Mouse (Mus musculus) hindbrain, embryonic 11.5 days (tissue): ENCODE measurements at regions not wholly inside any gene's neighbourhood (a gene's known extent, or its start where the extent isn't known, plus 50 kb on each side); places are given as distances from the start of the nearest gene placed in this dataset.

Experiments
- ATAC-seq: fragments of 200-750 bp; cut with Nextera tagmentation; 2 replicates; pipeline ENCODE4 v1.8.0; 2017; ENCODE audit warnings: mild to moderate bottlenecking, moderate TSS enrichment, moderate library complexity; ENCODE audit not compliant: low FRiP score
- DNase-seq: peaks from one replicate; pipeline ENCODE4 v3.0.0-alpha.2; 2015; ENCODE audit warnings: low spot score
- H3K27ac ChIP-seq: fragments of 300-500 bp; sonication (generic); 2 replicates; pipeline ENCODE4 v1.5.1; 2014; ENCODE audit warnings: mild to moderate bottlenecking, low read depth, low read length
- H3K27me3 ChIP-seq: fragments of 300-500 bp; sonication (generic); 2 replicates; pipeline ENCODE4 v1.6.1; 2014; ENCODE audit warnings: mild to moderate bottlenecking, low read length, moderate library complexity, mixed read lengths; ENCODE audit not compliant: control insufficient read depth, insufficient read depth
- H3K36me3 ChIP-seq: fragments of 300-500 bp; sonication (generic); 2 replicates; pipeline ENCODE4 v1.6.1; 2014; ENCODE audit warnings: mild to moderate bottlenecking, low read length, moderate library complexity, mixed read lengths; ENCODE audit not compliant: control insufficient read depth, insufficient read depth
- H3K4me1 ChIP-seq: fragments of 300-500 bp; sonication (generic); replicated peaks from 2 replicates; pipeline ENCODE4 v1.6.1; 2014; ENCODE audit warnings: low read length, mixed read lengths; ENCODE audit not compliant: control insufficient read depth, insufficient read depth
- H3K4me2 ChIP-seq: fragments of 300-500 bp; sonication (generic); replicated peaks from 2 replicates; pipeline ENCODE4 v1.6.1; 2014; ENCODE audit warnings: mild to moderate bottlenecking, low read depth, low read length
- H3K4me3 ChIP-seq: fragments of 300-500 bp; sonication (generic); 2 replicates; pipeline ENCODE4 v1.5.1; 2014; ENCODE audit warnings: low read depth, low read length
- H3K9ac ChIP-seq: fragments of 300-500 bp; sonication (generic); 2 replicates; pipeline ENCODE4 v1.6.1; 2014; ENCODE audit warnings: low read depth, low read length
- H3K9me3 ChIP-seq: fragments of 300-500 bp; sonication (generic); 2 replicates; pipeline ENCODE4 v1.6.1; 2016; ENCODE audit warnings: low read length; ENCODE audit not compliant: control insufficient read depth
- WGBS: fragments of 180-500 bp; shearing (Covaris S2); extraction: QIAGEN DNeasy Blood & Tissue Kit; methylation state at CpG from one replicate; pipeline ENCODE4 v1.1.7; 2014; 5-methylcytosine and 5-hydroxymethylcytosine counted together

- Histone ChIP-seq H3K9me3 (no peaks in the 10 kb centered on the region), H3K4me2 (no peak overlapping the region), H3K36me3 (no peaks in the 10 kb centered on the region), H3K27me3 (no peaks in the 10 kb centered on the region), H3K27ac (peak overlapping the region; percentile 80), H3K4me3 (no peak overlapping the region), H3K9ac (0 out of 2 replicates have a peak overlapping the region, but pooled peaks have one; percentile 38), H3K4me1 (no peaks in the 10 kb centered on the region; the same call in 1 of the 2 replicates)
- ATAC-seq (peak; percentile 29), DNase-seq (peak; percentile 48)
- WGBS, result 7% methylated on average over 8 of the region's 8 CpGs
Measured at GRCm38 (mm10) chr5:64648492-64648891, 154.7 kb upstream of the Klf3 start.

- no peak overlapping the region for H3K9ac ChIP-seq
- DNase-seq, result no peak
- no peaks in the 10 kb centered on the region for H3K9me3 ChIP-seq
- WGBS, result 73% methylated on average over 3 of the region's 3 CpGs
- no peaks in the 10 kb centered on the region for H3K36me3 ChIP-seq
- ATAC-seq, result no peak
- H3K27me3 ChIP-seq, result no peaks in the 10 kb centered on the region
- no peak overlapping the region for H3K4me3 ChIP-seq
- H3K4me1 ChIP-seq, result no peaks in the 10 kb centered on the region; the same call in 1 of the 2 replicates
- no peak overlapping the region for H3K27ac ChIP-seq
- no peak overlapping the region for H3K4me2 ChIP-seq
Measured at GRCm38 (mm10) chr5:64651407-64651806, 151.8 kb upstream of the Klf3 start.

- ATAC-seq, result no peak
Measured at GRCm38 (mm10) chr5:64653764-64654163, 149.4 kb upstream of the Klf3 start.

DNA sequence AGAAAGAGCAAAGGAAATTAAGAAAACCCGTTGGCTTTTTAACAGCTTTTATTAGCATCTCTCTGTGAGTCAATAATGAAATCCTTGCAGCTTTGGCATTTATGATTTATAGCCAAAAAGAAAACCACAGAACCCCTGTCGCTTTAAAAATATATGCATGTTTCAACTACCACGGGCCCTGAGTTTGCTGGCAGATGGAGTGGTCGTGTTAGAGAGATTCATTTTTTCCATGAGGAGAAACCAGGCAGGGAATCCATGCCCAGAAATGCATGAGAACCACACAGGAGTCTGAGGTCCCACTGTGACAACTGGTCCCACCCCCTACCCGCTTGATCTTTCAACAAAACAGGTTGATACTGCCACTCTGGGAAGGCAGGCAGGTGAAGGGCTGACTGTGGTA lies 147.9 kb upstream of the Klf3 start:
- WGBS, result 81% methylated on average over 5 of the region's 5 CpGs
- H3K27me3 ChIP-seq, result no peaks in the 10 kb centered on the region
- ATAC-seq, result no peak

More at GRCm38 (mm10) chr5:64653764-64654163, 149.4 kb upstream of the Klf3 start:
- H3K4me3 ChIP-seq, result no peak overlapping the region
- H3K9me3 ChIP-seq, result no peaks in the 10 kb centered on the region
- no peaks in the 10 kb centered on the region for H3K27me3 ChIP-seq
- 90% methylated on average over 5 of the region's 5 CpGs for WGBS
- DNase-seq, result no peak
- H3K36me3 ChIP-seq, result no peaks in the 10 kb centered on the region
- H3K27ac ChIP-seq, result no peak overlapping the region
- no peak overlapping the region for H3K9ac ChIP-seq
- H3K4me2 ChIP-seq, result no peak overlapping the region
- H3K4me1 ChIP-seq, result no peaks in the 10 kb centered on the region; the same call in 1 of the 2 replicates

DNA sequence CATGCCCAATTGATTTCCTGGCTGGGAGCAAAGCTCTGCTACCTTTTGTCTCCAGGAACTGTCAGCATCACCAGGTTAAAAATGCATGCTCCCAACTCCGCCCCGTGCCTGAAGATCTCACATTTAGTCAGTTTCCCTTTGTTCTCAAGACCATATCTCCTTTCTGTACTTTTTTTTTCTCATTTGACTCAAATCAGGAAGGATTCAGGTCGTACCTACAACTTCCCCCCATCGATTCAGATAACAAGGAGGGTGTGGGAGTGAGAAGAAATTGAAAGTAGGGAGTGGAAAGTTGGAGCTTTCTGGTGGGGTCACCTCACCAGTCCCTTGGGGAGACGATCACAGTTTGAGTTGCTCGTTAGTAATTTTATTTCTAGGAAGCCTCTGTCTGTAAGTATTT lies 141.2 kb upstream of the Klf3 start:
- no peak overlapping the region for H3K9ac ChIP-seq
- ATAC-seq, result no peak
- H3K36me3 ChIP-seq, result no peaks in the 10 kb centered on the region
- 40% methylated on average over 6 of the region's 6 CpGs for WGBS
- H3K4me2 ChIP-seq, result no peak overlapping the region
- no peaks in the 10 kb centered on the region for H3K27me3 ChIP-seq
- no peak for DNase-seq
- no peaks in the 10 kb centered on the region for H3K9me3 ChIP-seq
- H3K4me3 ChIP-seq, result no peak overlapping the region
- H3K27ac ChIP-seq, result no peak overlapping the region
- no peaks in the 10 kb centered on the region for H3K4me1 ChIP-seq

More for the DNA sequence above, 147.9 kb upstream of the Klf3 start:
- H3K9me3 ChIP-seq, result no peaks in the 10 kb centered on the region
- H3K36me3 ChIP-seq, result no peaks in the 10 kb centered on the region
- H3K4me3 ChIP-seq, result no peak overlapping the region
- no peak overlapping the region for H3K4me2 ChIP-seq
- no peak for DNase-seq
- no peaks in the 10 kb centered on the region for H3K4me1 ChIP-seq
- H3K9ac ChIP-seq, result no peak overlapping the region
- no peak overlapping the region for H3K27ac ChIP-seq

DNA sequence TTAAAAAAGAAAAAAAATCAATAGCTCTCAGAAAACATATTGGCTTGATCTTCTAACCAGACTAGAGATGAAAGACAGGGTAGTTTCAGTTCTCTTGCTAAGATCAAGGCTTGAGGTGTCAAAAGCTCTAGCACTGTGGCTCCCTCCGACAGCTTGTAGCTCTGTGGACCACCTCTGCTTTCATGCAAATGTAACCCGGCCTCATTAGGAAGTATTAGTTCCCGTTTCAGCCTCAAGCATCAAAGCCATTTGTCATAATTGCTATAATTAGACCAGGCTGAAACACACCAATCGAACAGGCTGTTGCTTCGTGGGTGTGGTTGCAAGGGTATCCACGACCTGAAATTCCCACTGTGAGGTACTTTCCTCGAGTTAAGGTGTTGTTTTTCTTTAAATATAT lies 140.7 kb upstream of the Klf3 start:
- WGBS, result 61% methylated on average over 7 of the region's 7 CpGs
- ATAC-seq (no peak), DNase-seq (no peak)
- Histone ChIP-seq H3K9me3 (no peaks in the 10 kb centered on the region), H3K27ac (no peak overlapping the region), H3K27me3 (no peaks in the 10 kb centered on the region), H3K9ac (no peak overlapping the region), H3K36me3 (no peaks in the 10 kb centered on the region), H3K4me2 (no peak overlapping the region), H3K4me1 (no peaks in the 10 kb centered on the region), H3K4me3 (no peak overlapping the region)

- WGBS, result 81% methylated on average over 1 of the region's 1 CpGs
- no peaks in the 10 kb centered on the region for H3K4me1 ChIP-seq
- H3K4me3 ChIP-seq, result no peak overlapping the region
- no peaks in the 10 kb centered on the region for H3K36me3 ChIP-seq
- ATAC-seq (no peak), DNase-seq (no peak)
- no peaks in the 10 kb centered on the region for H3K9me3 ChIP-seq
- no peak overlapping the region for H3K27ac ChIP-seq
- no peaks in the 10 kb centered on the region for H3K27me3 ChIP-seq
- H3K4me2 ChIP-seq, result no peak overlapping the region
- H3K9ac ChIP-seq, result no peak overlapping the region
Measured at GRCm38 (mm10) chr5:64663766-64664165, 139.4 kb upstream of the Klf3 start.

DNA sequence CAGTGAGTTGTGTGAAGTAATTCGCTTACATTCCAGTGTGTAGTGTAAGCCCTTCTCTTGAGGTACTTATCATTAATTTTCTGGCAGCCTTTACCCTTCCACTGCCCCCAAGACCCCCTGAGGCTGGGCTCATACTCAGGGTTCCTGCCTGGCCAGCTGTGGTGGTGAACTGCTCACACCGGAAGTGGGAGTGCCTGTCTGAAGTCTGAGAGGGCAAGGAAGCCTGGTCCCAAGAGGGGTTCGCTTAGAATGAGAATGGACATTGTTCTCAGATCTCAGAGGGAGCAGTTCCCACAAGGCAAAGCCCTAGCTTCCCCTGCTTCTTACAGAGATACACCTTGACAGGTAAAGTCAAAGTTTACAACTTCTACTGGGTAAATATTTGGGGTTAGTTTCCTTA lies 138.1 kb upstream of the Klf3 start:
- no peak overlapping the region for H3K4me3 ChIP-seq
- DNase-seq, result no peak
- H3K4me1 ChIP-seq, result no peaks in the 10 kb centered on the region
- ATAC-seq, result no peak
- 59% methylated on average over 3 of the region's 3 CpGs for WGBS
- no peak overlapping the region for H3K4me2 ChIP-seq
- no peak overlapping the region for H3K27ac ChIP-seq
- H3K27me3 ChIP-seq, result no peaks in the 10 kb centered on the region
- H3K9ac ChIP-seq, result no peak overlapping the region
- H3K9me3 ChIP-seq, result no peaks in the 10 kb centered on the region
- H3K36me3 ChIP-seq, result no peaks in the 10 kb centered on the region

DNA sequence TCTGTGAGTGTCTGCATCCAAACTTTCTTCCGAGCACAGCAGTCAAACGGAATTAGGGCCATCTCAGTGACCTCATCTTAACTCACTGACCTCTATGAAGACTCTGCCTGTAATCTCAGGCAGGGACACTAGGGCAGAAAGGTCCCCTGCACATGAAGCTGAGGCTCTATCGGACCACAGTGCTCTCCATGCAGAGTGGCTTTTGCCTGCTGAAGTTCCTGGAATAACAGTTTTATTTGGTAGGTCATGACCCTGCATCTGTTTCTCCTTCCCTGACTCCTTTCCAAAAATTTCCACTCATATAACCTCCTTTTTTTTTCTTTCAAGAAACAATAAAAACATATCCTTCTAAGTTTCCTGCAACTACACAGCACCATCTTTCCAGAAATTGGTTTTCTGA lies 136.9 kb upstream of the Klf3 start:
- H3K4me3 ChIP-seq, result no peak overlapping the region
- H3K27me3 ChIP-seq, result no peaks in the 10 kb centered on the region
- H3K4me1 ChIP-seq, result no peaks in the 10 kb centered on the region
- no peak overlapping the region for H3K27ac ChIP-seq
- ATAC-seq, result no peak
- DNase-seq, result no peak
- H3K9ac ChIP-seq, result no peak overlapping the region
- H3K36me3 ChIP-seq, result no peaks in the 10 kb centered on the region
- H3K4me2 ChIP-seq, result no peak overlapping the region
- WGBS, result 63% methylated on average over 3 of the region's 3 CpGs
- H3K9me3 ChIP-seq, result no peaks in the 10 kb centered on the region
